Mouse (Mus musculus): Measurements from ENCODE around the gene Enpp1.
A peak's percentile ranks its signal among the peaks of the same experiment; 100 is the strongest.
"Not testable (repeated sequence)": the region's sequence is repeated elsewhere in the genome, so short reads cannot be mapped to it uniquely, and the experiment has no call there.

Enpp1 gene

DNA sequence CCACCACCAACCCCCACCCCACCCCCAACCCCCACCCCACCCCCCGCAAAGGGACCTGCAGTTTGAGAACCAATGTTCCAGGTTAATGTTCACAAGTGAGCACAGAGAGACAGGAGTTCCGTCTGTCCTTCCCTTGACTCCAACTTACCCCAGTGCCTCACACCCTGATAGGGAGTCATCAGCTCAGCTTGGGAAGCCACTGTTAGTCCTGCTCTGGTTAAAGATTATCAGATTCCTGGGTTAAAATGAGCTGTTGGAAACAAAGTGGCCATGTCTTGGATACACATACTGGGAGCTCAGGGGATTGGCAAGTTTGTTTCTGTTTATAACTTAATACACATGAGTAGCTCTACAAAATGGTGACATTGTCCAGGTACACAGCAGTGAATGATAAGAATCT is 75.0 kb downstream of the Enpp1 start:
- DNase-seq: no peak

DNA sequence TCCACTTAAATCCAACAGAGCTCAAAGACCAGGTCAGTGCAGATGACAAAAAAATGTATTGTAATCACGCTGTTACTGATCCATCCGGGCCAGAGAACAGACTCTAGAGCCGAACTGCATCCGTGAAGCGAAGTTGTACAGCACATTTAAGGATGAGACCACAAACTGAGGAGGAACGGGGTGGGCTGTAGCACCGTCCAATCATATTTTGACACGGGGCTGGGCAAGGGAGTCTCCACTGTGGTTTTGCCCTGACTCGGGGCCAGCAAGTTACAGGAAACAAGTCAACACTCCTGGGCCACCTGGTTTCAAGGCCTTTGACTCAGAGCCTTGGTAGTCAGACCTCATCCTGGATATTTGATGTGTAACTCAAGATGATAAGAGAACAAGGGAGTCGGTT is 76.1 kb downstream of the Enpp1 start:
- DNase-seq: no peak

DNA sequence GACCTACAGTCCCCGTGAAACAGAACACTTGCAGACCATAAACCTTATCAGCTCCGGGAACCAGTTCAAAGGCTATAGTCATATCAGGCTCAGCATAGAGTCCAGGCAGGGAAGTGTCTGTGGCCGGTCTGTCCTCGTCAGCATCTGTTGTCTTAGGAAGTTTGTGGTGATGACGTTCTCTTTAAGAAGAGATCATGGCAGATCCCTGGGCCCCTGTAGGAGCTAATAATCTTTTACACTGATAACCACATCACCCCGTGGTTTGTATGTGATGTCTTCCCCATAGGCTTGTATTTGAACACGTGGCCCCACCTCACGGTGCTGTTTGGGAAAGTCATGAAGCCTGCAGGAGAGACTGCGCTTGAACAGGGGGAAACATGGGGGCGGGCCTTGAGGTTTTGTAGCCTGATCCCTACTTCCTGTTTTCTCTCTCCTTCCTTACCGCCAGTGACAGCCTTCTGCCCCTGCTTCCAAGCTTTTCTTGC is 76.6 kb downstream of the Enpp1 start:
- DNase-seq: no peak

DNA sequence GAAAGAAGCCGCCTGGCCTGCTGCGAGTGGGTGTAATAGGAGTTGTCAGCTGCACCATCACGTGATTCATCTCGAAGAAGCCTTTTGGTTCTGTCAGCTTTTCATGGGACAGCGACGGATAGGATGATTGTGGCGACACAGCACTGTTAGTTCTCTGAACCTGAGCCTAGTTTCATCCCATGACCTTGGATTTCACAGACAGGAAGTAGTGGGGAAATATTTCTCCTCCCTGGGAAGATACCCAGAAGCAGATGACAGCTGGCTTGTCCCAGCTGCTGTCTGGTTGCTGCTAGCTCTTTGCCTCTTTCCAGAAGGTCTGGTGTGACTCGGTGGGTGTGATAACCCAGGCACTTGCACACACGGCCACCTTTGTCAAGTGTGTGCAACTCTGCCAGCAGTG is 77.7 kb downstream of the Enpp1 start:
- DNase-seq: no peak

DNA sequence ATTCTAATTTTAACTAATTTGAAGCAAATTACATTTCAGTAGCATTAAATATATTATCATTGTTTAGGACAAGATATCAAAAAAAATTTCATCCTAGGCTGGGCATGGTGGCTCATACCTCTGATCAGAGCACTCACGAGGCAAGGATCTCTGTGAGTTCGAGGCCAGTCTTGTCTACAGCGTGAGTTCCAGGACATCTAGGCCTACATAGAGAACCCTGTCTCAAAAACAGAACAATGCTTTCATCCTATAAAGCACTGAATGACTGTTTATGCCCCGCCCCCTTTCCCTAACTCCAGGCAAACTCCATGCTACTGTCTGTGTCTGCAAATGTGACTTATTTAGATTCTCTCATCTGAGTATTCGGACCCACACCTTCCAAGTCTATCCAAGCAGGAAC is 80.8 kb downstream of the Enpp1 start:
- no peak for DNase-seq

DNA sequence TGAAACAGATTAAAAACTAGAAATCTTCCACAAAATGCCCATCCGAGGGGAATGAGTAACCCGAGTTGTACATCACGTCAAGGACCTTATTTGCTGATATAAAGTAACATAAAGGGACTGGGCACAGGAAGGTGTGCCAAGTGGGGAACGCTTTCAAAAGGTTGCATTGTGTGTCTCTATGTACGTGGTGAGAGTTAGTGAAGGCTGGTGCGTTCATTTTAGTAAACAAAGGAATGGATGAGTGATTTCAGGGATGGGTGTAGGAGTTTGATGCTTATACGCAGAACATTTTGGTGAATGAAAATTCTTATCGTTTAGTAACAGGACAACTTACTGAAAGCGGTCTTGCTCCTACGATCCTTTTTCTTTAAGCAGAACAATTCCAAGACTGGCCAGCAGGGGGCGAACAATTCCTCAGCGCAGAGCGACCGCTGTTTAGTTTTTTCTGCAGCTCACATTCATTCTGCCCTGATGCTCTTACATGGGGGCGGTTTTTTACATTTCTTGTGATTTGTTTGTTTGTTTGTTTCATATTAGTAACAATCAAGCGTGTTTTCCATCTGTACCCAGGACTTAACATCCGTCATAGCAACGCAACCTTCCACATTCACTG is 81.4 kb downstream of the Enpp1 start:
- DNase-seq: peak; percentile 85

DNA sequence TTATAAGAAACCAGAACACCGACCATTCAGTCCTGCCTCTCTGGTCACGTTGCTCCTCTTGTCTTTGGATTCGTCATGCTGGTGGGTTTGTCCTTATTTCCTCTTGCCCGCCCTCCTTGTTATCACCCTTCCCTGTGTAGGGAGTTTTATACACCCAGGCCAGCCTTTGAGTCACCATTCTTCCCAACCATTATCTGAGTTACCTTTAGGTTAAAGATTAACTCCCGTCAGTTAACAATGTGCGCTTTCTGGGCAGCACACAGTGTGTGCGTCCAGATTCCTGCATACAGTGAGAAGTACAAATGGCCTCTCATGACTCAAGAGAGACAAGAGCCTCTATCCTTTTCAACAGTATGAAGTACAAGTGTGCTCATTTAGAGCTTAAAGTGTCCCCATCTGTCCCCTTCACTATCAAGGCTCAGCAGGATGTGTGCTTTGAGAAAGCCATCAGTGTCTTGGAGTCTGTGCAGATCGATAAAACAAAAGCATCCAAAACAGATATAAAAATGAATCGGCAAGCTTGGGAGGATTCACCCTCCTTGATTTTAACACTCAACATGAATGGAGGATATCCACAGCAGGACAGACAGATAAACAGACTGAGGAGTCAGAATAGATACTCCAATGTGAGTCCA is 82.8 kb downstream of the Enpp1 start:
- DNase-seq: no peak

DNA sequence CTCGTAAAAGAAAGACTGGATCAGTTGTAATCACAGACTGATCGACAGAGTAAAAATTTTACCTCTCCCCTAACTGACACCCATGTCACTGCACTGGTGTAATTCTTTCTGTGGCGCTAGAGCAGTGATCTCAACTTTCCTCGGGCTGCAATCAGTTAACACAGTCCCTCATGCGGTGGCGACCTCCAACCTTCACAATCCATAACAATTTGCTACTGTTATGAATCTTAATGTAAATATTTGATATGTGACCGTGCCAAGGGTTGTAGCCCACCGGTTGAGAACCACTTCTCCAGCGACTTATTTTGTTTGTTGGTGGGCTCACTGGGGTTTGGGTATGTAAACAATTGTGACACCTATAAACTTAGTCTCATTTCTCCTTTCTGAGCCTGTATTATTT is 83.5 kb downstream of the Enpp1 start:
- DNase-seq: no peak

DNA sequence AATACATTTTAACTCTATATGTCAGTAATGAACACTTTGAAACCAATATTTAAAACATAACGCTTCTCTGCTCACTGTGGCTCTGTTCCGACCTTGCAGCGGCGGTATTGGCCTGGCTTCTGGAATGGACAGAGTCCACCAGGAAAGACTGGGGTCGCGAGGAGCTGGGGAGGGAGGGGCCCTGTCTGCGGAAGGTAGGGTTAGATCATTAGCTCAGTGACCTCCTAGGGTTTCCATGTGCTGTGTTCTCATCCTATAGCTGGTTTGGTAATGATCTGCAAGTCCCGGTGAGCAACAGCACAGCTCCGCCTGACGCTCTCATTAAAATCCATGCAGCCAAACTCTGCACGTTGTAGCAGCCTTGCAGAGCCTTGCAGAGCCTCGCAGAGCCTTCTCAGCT is 84.7 kb downstream of the Enpp1 start:
- no peak for DNase-seq

DNA sequence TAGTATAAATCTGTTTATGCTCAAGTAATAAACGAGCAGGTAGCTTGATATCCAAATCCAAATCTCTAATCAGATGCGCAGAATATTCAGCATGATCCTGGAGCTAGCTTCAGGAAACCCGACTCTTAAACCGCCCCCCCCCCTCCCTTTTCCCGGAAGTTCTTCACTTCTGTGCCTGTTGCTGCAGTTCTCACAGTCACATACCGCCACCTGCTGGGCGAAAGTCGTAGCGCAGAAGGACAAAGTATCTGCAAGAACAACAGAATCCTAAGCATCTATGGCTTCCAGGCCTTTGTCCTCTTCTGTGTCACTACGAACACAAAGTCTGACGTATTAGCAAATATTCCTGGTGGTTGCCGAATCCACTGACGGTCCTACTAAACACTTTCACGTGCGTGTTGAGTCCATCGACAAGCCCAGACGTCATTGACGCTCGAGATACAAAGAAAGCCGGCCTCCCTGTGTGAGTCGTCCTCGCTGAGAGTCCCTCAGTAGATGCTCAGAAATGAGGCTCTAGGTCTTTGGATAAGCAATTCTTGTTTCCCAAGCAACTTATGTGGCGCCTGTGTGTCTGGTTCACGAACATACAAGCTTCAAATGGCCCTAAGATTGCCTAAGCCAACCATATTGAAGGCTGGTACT is 86.8 kb downstream of the Enpp1 start:
- peak; percentile 93 for DNase-seq

DNA sequence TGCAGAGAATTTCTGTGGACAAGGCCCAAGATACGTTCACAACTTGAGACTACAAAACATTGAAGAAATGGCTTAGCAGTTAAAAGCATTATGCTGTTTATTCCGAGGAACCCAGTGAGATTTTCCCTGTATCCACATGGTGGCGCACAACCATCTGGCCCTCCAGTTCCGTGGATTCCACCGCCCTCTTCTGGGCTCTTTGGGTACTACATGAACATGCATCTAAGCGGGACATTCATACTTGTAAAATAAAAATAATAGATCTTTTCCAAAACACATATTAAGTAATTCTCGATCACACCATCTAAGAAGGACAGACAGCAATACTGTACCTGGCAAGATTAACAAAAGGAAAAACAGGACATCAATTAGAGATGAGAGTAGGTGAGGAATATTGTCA is 89.4 kb downstream of the Enpp1 start:
- peak; percentile 92 for DNase-seq

DNA sequence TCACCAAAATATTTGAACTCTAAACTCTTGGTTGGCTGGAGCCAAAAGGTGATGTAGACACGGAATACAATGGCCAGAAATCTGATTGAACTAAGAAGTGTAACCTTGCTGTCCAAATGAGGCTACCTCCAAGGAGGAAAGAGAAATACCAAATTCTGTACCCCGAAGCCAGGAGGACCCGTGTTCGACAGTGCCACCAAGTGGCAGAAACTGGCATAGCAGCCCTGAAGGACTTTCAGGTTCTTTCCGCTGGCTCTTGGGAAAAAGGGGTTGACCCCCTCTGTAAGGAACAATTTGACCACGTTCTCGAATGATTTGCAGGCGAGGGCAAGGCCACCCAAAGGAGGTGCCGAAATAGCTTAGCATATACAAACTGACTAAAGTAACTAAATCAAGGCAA is 90.4 kb downstream of the Enpp1 start:
- DNase-seq: peak; percentile 77

DNA sequence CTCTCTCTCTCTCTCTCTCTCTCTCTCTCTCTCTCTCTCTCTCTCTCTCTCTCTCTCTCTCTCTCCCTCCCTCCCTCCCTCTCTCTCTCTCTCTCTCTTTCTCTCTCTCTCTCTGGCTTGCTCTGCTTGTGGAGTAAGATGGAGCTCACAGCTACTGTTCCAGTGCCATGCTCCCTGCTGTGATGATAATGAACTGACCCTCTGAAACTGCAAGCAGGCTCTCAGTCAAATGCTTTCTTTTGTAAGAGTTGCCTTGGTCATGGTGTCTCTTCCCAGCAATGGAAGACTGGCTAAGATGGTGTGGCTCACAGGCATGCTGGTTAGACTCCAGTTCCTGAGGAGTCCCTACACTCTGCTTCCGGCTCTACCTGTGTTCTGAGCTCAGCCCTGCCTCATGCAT is 95.4 kb downstream of the Enpp1 start:
- not testable (repeated sequence) for DNase-seq

DNA sequence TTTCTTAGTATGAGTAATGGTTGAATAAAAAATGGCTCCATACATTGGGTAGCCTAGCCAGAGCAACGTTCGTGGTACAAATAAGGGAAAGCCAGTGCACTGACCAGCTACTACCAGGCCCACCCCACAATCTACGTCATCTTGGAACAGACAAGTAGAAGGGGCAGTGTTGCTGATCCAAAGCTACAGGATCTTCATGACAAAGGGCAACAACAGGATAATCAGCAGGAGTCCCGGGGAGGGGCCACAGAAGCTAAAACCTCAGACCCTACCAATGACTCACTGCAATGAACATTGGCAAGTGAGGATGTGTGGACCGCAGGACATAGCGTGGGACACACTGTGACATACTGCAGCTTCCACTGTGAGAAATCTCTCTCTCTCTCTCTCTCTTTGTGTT is 96.2 kb downstream of the Enpp1 start:
- no peak for DNase-seq

DNA sequence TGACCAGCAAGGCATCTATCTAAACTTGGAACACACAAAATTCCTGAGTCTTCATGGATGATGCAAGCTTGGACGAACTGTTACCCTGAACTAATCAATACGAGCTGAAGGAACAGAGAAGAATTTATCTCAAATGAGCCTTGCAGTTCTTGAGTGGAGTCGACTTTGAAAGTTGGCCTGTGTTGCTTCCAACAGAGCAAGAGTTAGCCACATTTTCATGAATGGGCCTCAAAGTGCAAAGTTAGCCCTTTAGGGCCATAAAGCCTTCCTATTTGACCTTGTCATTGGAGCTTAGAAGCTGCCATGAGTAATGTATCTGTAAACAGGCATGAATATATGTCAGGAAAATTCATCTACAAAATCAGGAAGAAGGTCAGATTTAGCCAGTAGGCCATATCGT is 97.2 kb downstream of the Enpp1 start:
- no peak for DNase-seq

DNA sequence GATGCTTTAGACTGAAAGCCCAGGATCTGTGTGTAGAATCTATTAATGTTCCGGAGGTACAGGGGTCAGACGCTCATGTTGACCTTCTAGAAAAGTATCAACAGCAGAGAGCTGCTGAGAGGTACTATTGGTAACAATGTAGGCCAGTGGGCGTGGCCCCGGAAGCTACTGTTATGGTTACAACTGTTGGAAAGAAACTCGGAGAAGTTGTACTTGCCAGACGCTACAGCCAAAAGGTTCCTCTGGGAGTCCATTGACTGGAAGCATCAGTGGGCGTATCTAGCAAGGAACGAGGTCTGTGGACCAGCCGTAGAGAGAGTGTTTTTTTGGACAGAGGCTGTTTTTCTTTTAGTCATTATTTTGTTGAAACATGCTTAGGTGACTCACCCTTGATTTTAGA is 102.2 kb downstream of the Enpp1 start:
- DNase-seq: no peak

DNA sequence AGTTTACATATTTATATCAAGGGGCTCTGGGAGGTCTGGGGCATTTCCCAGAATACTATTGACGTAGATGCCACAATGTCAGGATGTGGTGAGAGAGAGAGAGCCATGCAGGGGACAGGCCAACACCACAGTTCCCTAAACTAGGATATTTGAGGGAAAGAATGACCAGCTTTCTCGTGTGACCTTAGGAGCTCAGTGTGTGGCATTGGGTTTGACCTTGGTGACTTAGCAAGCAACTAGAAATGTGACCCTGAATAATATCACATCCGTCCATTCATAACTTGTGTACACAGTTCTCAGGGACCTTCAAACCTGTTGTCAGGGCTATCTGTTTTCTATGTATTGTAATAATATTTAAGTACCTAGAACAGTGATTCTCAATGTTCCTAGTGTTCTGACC is 102.8 kb downstream of the Enpp1 start:
- DNase-seq: no peak

DNA sequence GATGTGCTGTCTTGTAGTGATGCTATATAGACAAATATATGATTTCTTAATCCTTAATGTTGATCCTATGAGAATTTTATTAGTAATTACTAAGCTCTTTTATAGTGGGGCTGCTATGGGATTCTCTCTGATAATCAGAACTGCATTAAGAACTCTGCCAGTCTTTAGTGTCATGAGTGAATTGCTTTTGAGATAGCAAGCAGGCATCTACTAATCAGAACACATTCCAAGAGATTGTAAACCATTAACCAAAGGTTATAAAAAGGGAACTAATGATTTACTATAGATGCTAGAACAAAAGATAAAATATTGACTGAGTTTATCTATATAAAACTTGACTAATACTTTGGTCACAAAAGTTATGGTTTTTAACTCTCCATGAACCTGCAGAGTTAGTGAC is 108.2 kb downstream of the Enpp1 start:
- no peak for DNase-seq

DNA sequence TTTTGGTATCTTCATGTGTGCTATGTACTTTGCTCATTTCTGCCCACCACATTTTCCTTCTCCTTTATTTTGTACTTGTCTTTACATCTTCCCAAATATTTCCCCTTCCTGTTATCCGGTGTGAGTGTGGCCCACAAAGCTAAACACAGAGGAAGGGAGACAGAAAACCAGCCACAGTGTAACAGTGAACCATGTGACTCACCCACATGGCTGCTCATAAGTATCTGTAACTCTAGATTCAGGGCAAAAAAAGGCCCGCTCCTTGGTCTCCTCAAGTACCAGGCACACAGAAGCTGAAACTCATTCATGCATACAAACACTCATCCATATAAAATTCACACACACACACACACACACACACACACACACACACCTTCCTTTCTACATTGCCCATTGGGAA is 108.9 kb downstream of the Enpp1 start:
- DNase-seq: no peak

DNA sequence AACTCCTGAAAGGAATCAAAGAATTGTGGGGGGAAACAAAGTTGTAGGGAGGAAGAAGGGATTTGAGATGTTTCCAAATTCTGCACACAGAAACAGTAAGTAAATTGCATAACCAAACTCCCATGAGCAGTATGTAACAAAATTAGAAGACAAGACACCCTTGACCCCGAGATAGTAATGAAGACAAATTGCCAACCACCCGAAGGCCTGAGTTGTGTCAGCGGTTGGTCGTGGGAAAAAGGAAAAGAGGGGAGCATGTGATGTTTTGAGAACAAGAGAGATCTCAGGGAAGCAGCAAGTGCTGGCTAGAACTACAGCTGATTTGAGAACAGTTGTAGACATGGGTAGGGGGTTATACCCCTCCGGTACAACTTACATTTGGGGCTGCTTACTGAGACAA is 112.2 kb downstream of the Enpp1 start:
- DNase-seq: peak; percentile 17

DNA sequence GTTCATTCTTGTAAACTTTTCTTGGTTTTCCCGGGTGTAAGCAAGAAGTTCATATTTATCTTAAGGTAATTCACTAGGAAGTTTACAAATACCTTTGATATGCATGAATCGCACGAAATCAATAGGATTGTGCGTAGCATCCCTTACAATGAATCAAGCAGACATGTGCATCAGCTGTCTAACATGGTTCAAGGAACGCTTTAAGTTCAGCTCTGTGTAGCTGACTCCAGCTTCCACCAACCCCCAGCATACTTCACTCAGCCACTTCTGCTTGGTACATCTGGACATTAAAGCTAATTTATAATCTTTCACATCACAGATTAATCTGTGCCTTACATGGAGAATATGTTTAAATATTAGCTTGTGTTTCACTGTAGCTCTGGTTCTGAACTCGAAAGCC is 113.3 kb downstream of the Enpp1 start:
- DNase-seq: no peak

DNA sequence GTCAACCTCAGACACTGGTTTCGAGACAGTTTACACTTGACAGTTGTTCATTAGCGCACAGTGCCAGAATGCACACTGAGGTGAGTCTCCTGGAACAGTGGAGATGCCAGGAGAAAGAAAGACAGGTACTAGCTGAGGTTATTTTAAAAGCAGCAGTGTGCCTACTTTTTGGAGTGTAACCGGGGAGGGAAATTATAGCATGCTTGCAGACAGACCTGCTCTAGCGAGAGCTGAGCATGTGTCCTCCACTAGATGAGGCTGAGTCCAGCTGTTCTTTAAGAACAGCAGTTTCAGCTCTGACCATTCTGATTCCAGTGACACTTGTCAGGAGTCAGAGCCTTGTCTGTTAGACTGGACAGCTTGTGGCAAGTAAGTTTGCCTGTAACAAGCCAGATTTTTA is 114.2 kb downstream of the Enpp1 start:
- peak; percentile 11 for DNase-seq

DNA sequence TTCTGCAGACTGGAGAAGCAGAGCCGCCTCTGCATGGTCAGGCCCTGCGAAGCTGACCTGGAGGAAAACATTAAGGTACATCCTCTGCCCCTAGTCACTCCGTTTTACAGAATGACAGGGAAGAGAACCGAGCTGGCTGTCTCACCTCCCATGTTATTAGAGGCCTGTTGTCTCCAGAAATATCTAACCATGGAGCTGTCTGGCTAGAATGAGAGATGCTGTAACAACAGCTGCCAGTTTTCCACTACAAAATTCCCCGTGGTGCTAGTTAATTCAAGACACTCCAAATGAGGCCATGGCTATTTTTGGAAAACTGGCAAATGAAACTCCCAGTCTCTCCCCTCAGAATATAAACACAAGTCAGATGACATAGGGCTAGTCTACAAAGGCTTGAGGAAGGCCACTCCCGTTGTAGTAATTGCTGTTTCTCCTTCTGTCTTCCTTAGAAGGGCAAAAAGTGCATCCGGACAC is 115.1 kb downstream of the Enpp1 start:
- no peak for DNase-seq
